Mouse (Mus musculus) CD8-positive naive resting alpha-beta T cell, adult 57 days (primary cell): ENCODE results near the gene Phpt1. TPM values are rescaled to one million over a fixed set of nuclear protein-coding genes. Genes with fewer than 3 reads are reported as not detected.

ENCODE experiments used
- total RNA-seq: library from RNA; stranded (reverse); gene quantifications from one replicate; pipeline ENCODE4 v1.2.4, GENCODE M21; 2023

The Phpt1 gene
- 18.9 TPM for total RNA-seq

GRCm38 (mm10) chr2:25574579-25575431, at the start of gene Phpt1, which contains the start of gene Mamdc4:
Gene Phpt1 (minus strand): TSS chr2:25575224.
Gene Mamdc4 (minus strand): TSS chr2:25574845.

GRCm38 (mm10) chr2:25621229-25622200, 46.5 kb upstream of the Phpt1 start, which contains the start of gene Tmem141:
Gene Tmem141 (minus strand): TSS chr2:25622005.

GRCm38 (mm10) chr2:25617578-25617977, 42.6 kb upstream of the Phpt1 start, which contains the start of gene Ccdc183:
Gene Ccdc183 (minus strand): TSS chr2:25617678.

GRCm38 (mm10) chr2:25607761-25608622, 33.0 kb upstream of the Phpt1 start, which contains the start of gene Rabl6:
Gene Rabl6 (minus strand): TSS chr2:25608521.

DNA sequence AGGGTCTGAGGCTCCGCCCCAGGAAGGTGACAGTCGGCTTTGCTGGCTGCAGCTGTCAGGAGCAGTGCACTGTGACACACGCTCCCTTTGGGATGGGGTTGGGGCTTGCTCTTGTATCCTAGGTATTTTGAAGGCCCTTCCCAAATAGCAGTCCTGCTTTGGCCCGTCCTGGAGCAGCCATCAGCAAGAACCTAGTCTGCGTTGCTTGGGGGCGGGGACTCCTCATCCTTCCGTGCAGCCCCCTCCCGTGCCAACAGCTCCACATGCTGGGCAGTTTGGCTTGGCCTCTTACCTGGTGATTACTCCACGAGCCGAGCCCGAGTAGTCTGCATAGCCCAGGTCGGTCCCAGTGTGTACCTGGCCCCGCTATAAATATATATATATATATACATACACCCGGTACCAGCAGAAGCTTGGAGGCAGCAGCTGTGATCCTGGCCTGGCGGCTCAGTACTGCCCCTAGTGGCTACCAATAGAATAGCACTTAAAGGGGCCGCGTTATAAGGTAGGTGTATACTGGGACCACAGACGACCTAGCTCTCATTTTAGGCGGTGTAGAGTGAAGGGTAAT, 6.4 kb upstream of the Phpt1 start, which contains the start of gene Ajm1:
Gene Ajm1 (minus strand): TSS at position 464 of the 571 bp plus-strand sequence.

GRCm38 (mm10) chr2:25557221-25557963, 17.6 kb downstream of the Phpt1 start, which contains the start of gene Edf1:
Gene Edf1 (plus strand): TSS chr2:25557847.

GRCm38 (mm10) chr2:25546811-25547491, 28.1 kb downstream of the Phpt1 start, which contains the start of gene Traf2:
Gene Traf2 (minus strand): TSS chr2:25546940.

Other genes starting within 250 kb of the Phpt1 start
- 34.4 TPM for gene Man1b1, start 242.9 kb downstream of the Phpt1 start, total RNA-seq
- gene Dpp7, start 218.9 kb downstream of the Phpt1 start, total RNA-seq, result 13.0 TPM
- gene Uap1l1, start 209.5 kb downstream of the Phpt1 start, total RNA-seq, result 12.6 TPM
- not detected for gene Sapcd2, start 202.9 kb downstream of the Phpt1 start, total RNA-seq
- not detected for gene Entpd2, start 179.3 kb downstream of the Phpt1 start, total RNA-seq
- gene Npdc1, start 175.9 kb downstream of the Phpt1 start, total RNA-seq, result 2.3 TPM
- gene Fut7, start 152.0 kb downstream of the Phpt1 start, total RNA-seq, result 0.52 TPM
- gene Abca2, start 146.5 kb downstream of the Phpt1 start, total RNA-seq, result 80.3 TPM
- not detected for gene Clic3, start 118.4 kb downstream of the Phpt1 start, total RNA-seq
- 83.0 TPM for gene Paxx, start 114.1 kb downstream of the Phpt1 start, total RNA-seq
- not detected for gene Ptgds, start 105.2 kb downstream of the Phpt1 start, total RNA-seq
- gene Lcn12, start 81.3 kb downstream of the Phpt1 start, total RNA-seq, result not detected
- gene Fbxw5, start 74.5 kb downstream of the Phpt1 start, total RNA-seq, result 60.4 TPM
- gene C8g, start 73.5 kb downstream of the Phpt1 start, total RNA-seq, result not detected
- 40.5 TPM for gene Traf2, start 28.3 kb downstream of the Phpt1 start, total RNA-seq
- gene Edf1, start 17.4 kb downstream of the Phpt1 start, total RNA-seq, result 100 TPM
- 2.0 TPM for gene Mamdc4, start 379 bp downstream of the Phpt1 start, total RNA-seq
- gene Ajm1, start 6.5 kb upstream of the Phpt1 start, total RNA-seq, result 0.70 TPM
- 115 TPM for gene Rabl6, start 33.3 kb upstream of the Phpt1 start, total RNA-seq
- not detected for gene Ccdc183, start 42.5 kb upstream of the Phpt1 start, total RNA-seq
- gene Tmem141, start 46.8 kb upstream of the Phpt1 start, total RNA-seq, result 0.80 TPM
- gene Fcna, start 52.8 kb upstream of the Phpt1 start, total RNA-seq, result 2.1 TPM
- not detected for gene Lcn8, start 77.9 kb upstream of the Phpt1 start, total RNA-seq
- not detected for gene Lcn5, start 82.7 kb upstream of the Phpt1 start, total RNA-seq
- not detected for gene Lcn6, start 101.6 kb upstream of the Phpt1 start, total RNA-seq
- gene Lcn10, start 107.5 kb upstream of the Phpt1 start, total RNA-seq, result not detected
- not detected for gene Obp2a, start 124.8 kb upstream of the Phpt1 start, total RNA-seq
- 16.7 TPM for gene Bmyc, start 131.5 kb upstream of the Phpt1 start, total RNA-seq
- gene Obp2b, start 161.8 kb upstream of the Phpt1 start, total RNA-seq, result not detected
- gene Lcn3, start 190.3 kb upstream of the Phpt1 start, total RNA-seq, result not detected
- gene Lcn11, start 201.8 kb upstream of the Phpt1 start, total RNA-seq, result not detected
- not detected for gene Gm13539, start 207.0 kb upstream of the Phpt1 start, total RNA-seq
- not detected for gene Glt6d1, start 240.6 kb upstream of the Phpt1 start, total RNA-seq
- gene Lcn9, start 247.9 kb upstream of the Phpt1 start, total RNA-seq, result not detected